Comparison of ENCODE assay signal across 9 mouse cellular contexts in genomic region chrX:71623843-71624242, GRCm38 (mm10). TPM values are rescaled to one million over a fixed set of nuclear protein-coding genes. Genes with fewer than 3 reads are reported as not detected.
DNase-seq lines count a peak whose midpoint lies in the region; ATAC-seq and TF ChIP-seq lines count a peak whose summit lies in the region.
"Had no signal": no experiment of that assay in that cellular context is flagged by ENCODE, and none has a peak within 500 bp of the region (broad histone marks: within the 10 kb centered on the region; RNA-seq: fewer than 3 reads in every experiment).

No protein-coding gene starts in this region.

- DNase-seq in cerebellum, postnatal 36 days, result peak; percentile 4 to 5
- DNase-seq in cerebellum, adult 9-11 months, result no peak
- peak; percentile 9 to 32 for DNase-seq in left cerebral cortex, adult 18-20 months (ENCODE audit: low spot score in 2 of 2)
- no peak for DNase-seq in left cerebral cortex, adult 11 months (ENCODE audit: low spot score)
- DNase-seq in Patski (ENCODE audit: low read depth, low spot score), result no peak
- DNase-seq in embryonic facial prominence, embryonic 10.5 days (ENCODE audit: low spot score), result peak; percentile 49
- DNase-seq in mesoderm, embryonic 11.5 days (ENCODE audit: low read depth, low spot score), result peak; percentile 48

- H3K27ac ChIP-seq in embryonic facial prominence, embryonic 10.5 days (replicated peaks), result no peak overlapping the region

- in situ Hi-C loops in Patski (cut with MboI; ENCODE audit: low pct_unique_long_range_greater_than_20kb), result loop anchor here (10.0 to 25.0 kb wide), 2 partner anchors 309 to 1037 kb away; no protein-coding TSS in a partner anchor

- no peaks in the 10 kb centered on the region for H3K36me3 ChIP-seq in embryonic facial prominence, embryonic 10.5 days (replicated peaks)

- H3K4me1 ChIP-seq in embryonic facial prominence, embryonic 10.5 days, result no peaks in the 10 kb centered on the region

- CTCF ChIA-PET in Patski (lab: Charles Lee), result interaction anchor here (0.6 to 4.4 kb wide), 6 partner anchors 9 to 211 kb away, joined by 3 to 22 read pairs (median 4); no protein-coding TSS in a partner anchor

- no peaks in the 10 kb centered on the region for H3K9me3 ChIP-seq in embryonic facial prominence, embryonic 10.5 days
- H3K9me3 ChIP-seq: megakaryocyte, embryonic 14.5 days had no signal

- TF ChIP-seq CTCF in Patski (IDR thresholded peaks at IDR 0.05), result peak; percentile 65

- peak; percentile 47 for ATAC-seq in Patski
- ATAC-seq in erythroid progenitor cell, adult 5-6 weeks (replicated peaks; ENCODE audit: low FRiP score, poor library complexity, severe bottlenecking), result no peak

- H3K4me3 ChIP-seq in embryonic facial prominence, embryonic 10.5 days, result no peak overlapping the region
- H3K4me3 ChIP-seq: megakaryocyte, embryonic 14.5 days had no signal

- 9% methylated on average over 1 of the region's 1 CpGs for WGBS in embryonic facial prominence, embryonic 10.5 days

- peaks cover 8% of the 10 kb centered on the region for H3K27me3 ChIP-seq in Patski
- no peaks in the 10 kb centered on the region for H3K27me3 ChIP-seq in embryonic facial prominence, embryonic 10.5 days (replicated peaks; ENCODE audit: low read depth, poor library complexity, severe bottlenecking)

- POLR2A ChIA-PET in Patski (lab: Charles Lee), result no interaction called here

RNA-seq across cellular contexts. Expression of gene Gpr50, which starts 39.6 kb away (rescaled TPM):
- total RNA-seq in left cerebral cortex, adult 18-20 months (2021), result under 1 TPM; 0.46 to 0.49 TPM
- polyA plus RNA-seq in Patski (2021), result 0.04 TPM
- polyA plus RNA-seq in embryonic facial prominence, embryonic 10.5 days (2016; fragmentation: Nextera tagmentation; extraction: Ambion mirVana), result 23.0 and 23.7 TPM in 2 replicates
- 1.1 TPM in 1 of 2 replicates, not detected in the other for total RNA-seq in erythroid progenitor cell, adult 5-6 weeks (2015; ENCODE audit: low replicate concordance)
- not detected in 2 replicates for total RNA-seq in erythroid progenitor cell, adult 5-6 weeks (2017; ENCODE audit: low replicate concordance)

Comparison
In these comparisons a context has a peak if more than half of its experiments do, and no peak if none do; other contexts are left out.
1. DNase-seq: peak in cerebellum, postnatal 36 days (2 of 2), left cerebral cortex, adult 18-20 months (2 of 2), embryonic facial prominence, embryonic 10.5 days (single experiment) and mesoderm, embryonic 11.5 days (single experiment); none in cerebellum, adult 9-11 months (single experiment), left cerebral cortex, adult 11 months (single experiment) and Patski (single experiment).